Mouse (Mus musculus): ENCODE results near the gene Urb2.
"Not testable (repeated sequence)": the region's sequence is repeated elsewhere in the genome, so short reads cannot be mapped to it uniquely, and the experiment has no call there.

Urb2 gene

DNA sequence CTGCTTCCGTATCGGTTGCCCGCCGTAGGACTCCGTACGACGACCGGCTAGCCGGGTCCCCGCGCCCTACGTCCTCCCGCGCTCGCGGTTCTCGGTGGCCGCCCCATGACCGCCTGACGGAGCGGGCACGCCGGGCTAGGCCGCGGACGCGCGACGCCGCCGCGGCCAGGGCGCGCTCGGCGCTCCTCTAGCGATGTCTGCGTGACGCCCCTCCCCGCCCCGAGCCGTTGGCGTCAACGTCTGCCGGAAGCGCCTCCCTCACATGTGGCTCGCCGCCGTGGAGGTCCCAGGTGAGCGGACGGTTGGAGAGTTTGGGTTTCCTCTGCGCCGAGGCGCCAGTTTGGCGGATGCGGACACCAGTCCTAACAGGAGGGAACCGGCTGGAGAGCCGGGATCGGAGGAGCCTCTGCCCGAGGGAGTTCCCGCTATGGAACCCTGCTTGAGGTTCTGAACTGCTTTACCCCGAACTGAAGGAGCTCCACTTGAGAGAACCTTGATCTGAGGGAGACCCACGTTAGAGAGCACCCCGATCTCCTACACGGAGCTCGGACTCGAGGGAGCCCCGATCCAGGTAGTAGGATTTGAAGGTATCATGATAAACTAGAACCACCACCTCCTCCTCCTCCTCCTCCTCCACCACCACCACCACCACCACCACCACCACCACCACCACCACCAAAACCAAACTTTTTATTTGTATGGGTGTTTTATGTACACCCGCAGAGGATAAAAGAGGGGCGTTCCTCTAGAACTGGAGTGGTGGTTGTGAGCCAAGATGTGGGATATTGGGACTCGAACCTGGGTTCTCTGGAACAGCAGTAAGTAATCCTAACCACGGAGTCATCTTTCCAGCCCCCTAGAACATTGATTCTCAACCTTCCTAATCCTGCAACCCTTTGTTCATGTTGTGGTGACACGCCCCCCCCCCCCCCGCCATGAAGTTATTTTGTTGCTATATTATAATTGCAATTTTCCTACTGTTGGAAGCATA is at the start of gene Urb2, which contains the start of gene Taf5l:
Gene Urb2, plus strand, starts transcription at position 272 of the 991 bp plus-strand sequence.
Gene Taf5l, minus strand, starts transcription at position 161 of the 991 bp plus-strand sequence.
- peak; percentile 89 for DNase-seq (ENCODE audit: low spot score)

DNA sequence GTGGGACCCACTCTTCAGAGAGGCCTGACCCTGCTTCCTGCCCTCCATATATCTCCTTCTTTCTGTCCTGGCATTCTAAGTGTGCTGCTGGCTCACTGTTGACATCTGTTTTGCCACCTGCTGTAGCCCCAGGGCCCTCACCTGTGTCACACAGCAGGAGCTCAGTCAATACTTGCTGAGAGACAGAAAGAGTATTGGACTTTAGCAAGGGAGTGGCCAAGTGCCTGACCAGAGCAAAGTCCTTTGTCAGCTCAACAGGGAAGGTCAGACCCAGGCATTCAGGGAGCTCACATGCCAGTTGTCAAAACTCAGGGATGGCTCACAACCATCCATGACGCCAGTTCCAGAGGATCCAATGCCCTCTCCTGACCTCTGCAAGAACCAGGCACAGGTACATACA is 47.8 kb upstream of the Urb2 start:
- DNase-seq (ENCODE audit: low spot score) = no peak

- DNase-seq (ENCODE audit: low spot score) = no peak
Measured at GRCm38 (mm10) chr8:123977499-123977898, 43.8 kb upstream of the Urb2 start.

- DNase-seq (ENCODE audit: low spot score) = no peak
Measured at GRCm38 (mm10) chr8:123978166-123978838, 43.0 kb upstream of the Urb2 start.

DNA sequence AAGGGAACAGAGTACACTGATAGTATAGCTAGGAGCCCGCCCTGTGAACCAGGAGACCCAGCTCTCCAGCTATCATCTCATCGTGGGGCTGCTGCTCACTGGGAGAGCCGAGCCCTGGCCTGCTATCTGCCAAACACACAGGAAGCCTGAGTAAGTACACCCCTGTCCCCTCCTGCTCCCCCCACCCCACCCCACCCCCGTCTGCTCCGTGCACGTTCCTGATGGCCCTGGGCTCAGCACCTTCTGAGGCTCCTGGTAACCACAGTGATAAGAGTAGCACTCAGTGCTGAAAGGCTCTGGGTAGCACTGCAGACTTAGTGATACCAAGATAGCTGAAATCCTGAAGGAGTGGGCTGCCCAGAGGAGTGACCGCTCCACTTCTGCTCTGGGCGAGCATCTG is 42.4 kb upstream of the Urb2 start:
- DNase-seq (ENCODE audit: low spot score) = no peak

- DNase-seq (ENCODE audit: low spot score) = no peak
Measured at GRCm38 (mm10) chr8:123980239-123980638, 41.1 kb upstream of the Urb2 start.

DNA sequence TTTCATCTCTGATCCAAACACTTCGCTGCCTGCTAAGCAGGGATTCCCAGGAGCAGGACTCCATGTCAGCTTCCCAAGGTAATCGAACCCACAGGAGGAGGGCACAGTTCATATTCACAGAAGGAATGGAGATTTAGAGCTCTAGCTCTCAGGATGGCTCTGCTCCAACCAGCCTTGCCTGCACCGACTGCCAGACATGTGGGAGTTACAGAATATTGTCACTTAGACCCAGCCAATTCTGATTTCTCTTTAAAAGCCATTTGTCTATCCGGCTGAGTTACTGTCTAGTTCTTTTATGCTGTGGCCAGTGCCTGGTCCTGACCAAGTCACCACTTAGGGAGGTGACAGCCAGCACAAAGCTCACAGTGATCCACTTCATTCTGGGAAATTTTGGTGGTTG is 39.6 kb upstream of the Urb2 start:
- no peak for DNase-seq (ENCODE audit: low spot score)

DNA sequence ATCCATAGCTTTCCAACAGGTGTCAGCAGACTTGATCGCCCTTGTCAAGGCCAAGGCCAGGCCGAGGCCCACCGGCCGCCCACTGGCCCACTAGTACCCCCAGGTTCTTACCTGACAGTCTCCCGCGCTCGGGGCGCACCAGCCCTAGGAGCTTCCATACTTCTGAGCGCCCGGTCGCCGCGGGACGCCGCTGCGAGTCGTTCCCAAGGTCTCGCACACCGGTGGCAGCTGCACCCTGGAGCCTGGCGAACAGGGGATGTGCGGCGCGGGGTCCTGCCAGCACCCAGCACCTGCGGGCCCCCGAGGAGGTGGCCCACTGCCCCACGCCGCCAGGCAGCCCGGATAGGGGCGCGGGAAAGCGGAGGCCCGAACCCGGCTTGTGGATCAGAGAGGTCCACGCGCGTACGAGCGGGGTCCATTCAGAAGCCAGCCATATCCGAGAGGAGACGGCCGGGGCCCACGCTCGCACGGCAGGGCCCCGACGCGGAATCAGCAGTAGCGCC is 39.0 kb upstream of the Urb2 start:
- DNase-seq (ENCODE audit: low spot score) = peak; percentile 7

DNA sequence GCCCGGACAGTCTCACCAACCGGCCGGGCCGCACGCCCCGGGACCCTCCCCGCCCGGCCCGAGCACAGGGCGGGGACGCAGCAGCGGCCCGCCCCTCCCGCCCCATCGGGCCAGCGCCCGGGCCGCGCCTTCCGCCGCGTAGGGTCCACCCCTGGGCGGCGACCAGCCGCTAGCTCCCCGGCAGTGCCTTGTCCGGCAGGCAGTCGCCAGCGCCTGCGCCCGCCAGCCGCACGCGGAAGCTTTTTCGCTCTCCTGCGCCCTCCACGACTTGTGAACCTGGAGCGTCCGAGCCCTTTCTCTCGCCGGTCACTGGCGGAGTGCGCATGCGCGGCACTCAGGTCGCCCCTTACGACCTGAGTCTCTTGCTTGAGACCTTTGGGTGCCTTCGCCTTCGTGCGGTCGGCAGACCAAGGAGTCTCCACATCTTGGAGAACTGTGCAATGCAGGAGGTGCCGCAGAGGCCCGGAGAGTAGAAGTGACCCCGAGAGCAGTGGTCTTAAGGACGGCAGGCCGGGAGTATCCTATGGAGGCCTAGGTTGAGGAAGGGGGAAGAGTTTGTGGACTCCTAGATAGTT is 38.4 kb upstream of the Urb2 start, which contains the start of gene Abcb10:
Gene Abcb10, minus strand, starts transcription at position 297 of the 575 bp plus-strand sequence.
- DNase-seq (ENCODE audit: low spot score) = peak; percentile 84

DNA sequence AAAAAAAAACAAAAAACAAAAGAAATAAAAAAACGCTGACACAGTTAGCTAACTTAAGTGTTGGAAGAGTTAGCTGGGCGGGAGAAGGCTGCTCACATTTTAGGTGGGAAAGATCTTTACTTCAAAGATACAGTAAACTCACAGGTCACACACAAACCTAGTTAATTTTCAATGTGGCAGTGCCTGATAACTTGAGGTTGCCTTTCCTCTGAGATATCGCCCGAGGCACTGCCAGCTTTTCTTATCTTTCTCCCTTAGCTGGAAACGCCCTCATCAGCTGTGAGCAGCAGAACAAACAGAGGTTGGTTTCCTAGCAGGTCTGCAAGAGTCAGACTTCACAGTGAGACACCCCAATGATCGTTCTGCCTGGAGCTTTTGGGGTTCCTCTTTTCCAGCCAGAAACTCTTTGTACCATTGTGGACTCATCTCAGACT is 32.7 kb upstream of the Urb2 start:
- DNase-seq (ENCODE audit: low spot score) = no peak

- DNase-seq (ENCODE audit: low spot score) = no peak
Measured at GRCm38 (mm10) chr8:123989128-123989527, 32.2 kb upstream of the Urb2 start.

GRCm38 (mm10) chr8:123990277-123991049 is 30.8 kb upstream of the Urb2 start:
- no peak for DNase-seq (ENCODE audit: low spot score)

DNA sequence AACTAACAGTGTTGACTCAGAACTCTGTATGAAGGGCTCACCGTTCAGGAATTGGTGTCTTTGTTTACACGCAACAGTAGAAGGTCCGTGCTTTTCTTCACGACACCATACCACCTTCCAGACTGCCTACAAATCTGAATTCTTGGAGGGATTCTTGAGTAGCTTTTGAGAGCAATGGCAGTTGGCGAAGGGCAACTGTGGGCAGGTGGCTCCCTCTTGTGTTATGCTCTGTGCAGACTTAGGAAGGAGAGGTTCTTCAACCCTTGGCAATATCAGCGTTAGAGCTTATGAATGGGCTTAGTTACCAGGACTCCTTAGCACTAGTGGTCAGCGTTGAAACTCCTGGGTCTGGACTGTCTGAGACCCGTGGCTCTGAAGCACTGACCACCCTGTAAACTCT is 28.7 kb upstream of the Urb2 start:
- no peak for DNase-seq (ENCODE audit: low spot score)

GRCm38 (mm10) chr8:123993597-123993996 is 27.7 kb upstream of the Urb2 start:
- DNase-seq (ENCODE audit: low spot score) = no peak

- DNase-seq (ENCODE audit: low spot score) = no peak
Measured at GRCm38 (mm10) chr8:123993997-123994396, 27.3 kb upstream of the Urb2 start.

DNA sequence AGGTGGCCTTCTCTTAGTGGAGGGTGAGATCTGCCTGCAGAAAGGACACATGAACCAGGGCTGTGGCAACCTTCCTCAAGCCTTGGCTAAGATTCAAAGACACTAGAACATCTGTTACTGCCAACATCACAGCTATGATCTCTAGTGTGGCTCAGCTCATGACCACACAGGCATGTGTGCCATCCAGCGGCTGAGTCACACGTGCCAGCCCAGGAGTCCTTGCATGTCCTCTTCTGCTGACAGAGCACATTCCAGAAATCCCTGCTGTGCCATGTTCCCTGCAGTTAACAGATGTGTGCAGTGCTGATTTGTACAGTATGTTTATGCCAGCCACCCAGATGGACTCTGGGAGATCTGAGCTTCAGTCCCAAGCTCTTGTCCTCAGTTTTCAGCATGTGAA is 21.7 kb upstream of the Urb2 start:
- no peak for DNase-seq (ENCODE audit: low spot score)

DNA sequence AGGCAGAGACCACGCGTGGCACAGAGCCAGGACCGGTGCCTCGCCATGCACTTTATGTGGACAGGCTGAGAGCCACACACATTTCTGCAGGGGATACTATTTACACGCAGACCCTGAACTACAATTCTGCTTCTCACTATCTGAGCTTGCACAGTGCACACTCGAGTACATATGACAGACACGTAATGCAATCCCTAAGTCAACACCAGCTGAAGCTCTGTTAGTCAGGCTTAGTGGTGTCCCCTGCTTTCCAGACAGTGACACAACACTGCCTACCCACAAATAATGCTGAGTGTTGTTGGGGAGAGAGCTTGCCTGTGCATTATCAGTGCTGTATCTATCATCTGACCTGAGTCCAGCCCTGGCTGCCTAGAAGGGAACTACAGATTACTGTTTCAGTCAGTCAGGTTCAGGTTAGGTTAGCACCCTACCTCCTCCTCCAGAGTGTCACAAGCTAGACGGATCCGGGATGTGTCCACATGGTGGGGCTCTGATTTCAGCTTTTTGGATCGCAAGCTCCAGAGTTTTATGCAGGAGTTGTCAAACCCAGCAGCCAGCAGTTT is 18.7 kb upstream of the Urb2 start:
- DNase-seq (ENCODE audit: low spot score) = no peak

DNA sequence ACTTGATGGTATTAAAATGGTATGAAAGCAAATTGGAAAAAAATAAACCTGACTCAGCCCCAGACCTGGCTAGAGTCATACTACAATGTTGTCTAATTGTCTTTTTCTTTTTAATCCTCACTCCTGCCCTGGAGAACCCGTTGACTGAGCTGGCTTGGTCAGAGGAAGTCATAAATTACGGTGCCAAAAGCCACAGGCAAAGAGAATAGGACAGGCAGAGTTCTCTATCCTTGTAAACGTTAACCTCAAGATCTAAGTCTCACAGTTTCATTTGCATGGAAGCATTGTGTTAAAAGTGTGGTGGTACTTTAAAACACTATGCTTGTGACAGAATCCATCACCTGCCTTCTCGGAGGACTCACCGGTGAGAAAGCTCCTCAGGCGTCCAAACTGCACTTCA is 13.5 kb upstream of the Urb2 start:
- no peak for DNase-seq (ENCODE audit: low spot score)

- DNase-seq (ENCODE audit: low spot score) = no peak
Measured at GRCm38 (mm10) chr8:124011580-124011979, 9.7 kb upstream of the Urb2 start.

DNA sequence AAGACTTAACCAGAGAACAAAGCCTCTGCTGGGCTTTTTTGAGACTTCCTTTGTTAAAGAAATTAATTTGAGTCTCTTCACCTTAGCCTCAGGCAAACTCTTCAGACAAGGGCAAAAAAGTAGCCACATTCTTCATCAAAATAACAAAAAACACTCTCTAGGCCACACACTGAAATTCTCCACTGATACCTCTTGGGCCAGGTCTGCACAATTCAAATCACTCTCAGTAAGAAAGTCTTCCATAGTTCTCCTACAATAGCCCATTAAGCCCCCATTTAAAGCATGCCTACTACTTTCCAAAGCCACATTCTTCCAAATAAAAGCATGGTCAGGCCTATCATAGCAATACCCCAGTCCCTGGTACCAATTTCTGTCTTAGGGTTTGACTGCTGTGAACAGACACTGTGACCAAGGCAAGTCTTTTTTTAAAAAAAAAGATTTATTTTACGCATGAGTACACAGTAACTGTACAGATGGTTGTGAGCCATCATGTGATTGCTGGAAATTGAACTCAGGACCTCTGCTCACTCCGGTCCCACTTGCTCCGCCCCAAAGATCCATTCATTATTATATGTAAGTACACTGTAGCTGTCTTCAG is 9.2 kb upstream of the Urb2 start:
- no peak for DNase-seq (ENCODE audit: low spot score)

- DNase-seq (ENCODE audit: low spot score) = not testable (repeated sequence)
Measured at GRCm38 (mm10) chr8:124014299-124014698, 7.0 kb upstream of the Urb2 start.
